Mouse (Mus musculus) CD4-positive naive resting alpha-beta T cell, adult 76 days (primary cell): Measurements from ENCODE around the gene Rrbp1. TPM values are rescaled to one million over a fixed set of nuclear protein-coding genes. Genes with fewer than 3 reads are reported as not detected.

Experiments used
- total RNA-seq: library from RNA; stranded (reverse); gene quantifications from one replicate; pipeline ENCODE4 v1.2.4, GENCODE M21; 2023

Rrbp1 gene
- 75.8 TPM for total RNA-seq

DNA sequence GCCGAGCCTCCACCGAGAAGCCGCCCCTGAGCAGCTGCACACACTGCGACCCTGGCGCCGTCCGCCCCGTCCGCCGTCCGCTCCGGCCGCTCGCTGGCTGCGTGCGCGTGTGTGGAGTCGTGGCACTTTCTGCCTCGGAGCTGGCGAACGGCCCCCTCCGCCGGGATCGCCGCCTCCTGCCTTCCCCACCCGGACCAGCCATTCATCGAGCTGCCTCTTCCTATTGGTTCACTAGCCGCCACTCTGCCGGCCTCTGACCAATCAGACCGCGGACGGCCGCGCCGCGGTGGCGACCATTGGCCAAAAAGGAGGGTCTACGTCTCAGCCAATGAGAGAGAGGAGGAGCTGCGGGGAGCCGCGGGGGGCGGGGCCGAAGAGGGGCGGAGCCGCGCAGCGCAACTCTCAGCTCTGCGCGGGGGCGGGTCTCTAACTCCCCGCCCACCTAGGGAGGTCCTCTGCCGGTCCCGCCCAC is at the start of gene Rrbp1:
Gene Rrbp1, minus strand, starts transcription at position 184 of the 472 bp plus-strand sequence.

DNA sequence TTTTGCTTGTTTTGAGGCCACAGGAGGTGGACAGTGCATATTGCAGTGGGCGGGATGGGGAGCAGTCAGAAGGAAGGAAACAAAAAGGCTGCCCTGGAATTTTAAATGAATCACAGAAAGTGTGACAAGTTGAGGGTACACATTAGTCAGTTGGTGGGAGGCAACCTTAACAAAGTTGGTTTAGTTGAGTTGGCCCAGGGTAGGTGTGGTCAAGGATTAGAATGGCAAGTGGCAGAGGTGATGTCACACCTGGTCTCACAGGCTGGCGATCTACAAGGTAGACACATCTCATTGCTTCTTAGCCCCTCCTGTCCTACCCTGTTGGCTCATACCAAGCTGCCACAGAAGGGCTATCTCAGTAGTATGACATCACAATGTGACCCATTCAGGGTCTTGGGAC is 21.6 kb upstream of the Rrbp1 start, which contains the start of gene Banf2:
Gene Banf2, plus strand, starts transcription at position 396 of the 400 bp plus-strand sequence.

DNA sequence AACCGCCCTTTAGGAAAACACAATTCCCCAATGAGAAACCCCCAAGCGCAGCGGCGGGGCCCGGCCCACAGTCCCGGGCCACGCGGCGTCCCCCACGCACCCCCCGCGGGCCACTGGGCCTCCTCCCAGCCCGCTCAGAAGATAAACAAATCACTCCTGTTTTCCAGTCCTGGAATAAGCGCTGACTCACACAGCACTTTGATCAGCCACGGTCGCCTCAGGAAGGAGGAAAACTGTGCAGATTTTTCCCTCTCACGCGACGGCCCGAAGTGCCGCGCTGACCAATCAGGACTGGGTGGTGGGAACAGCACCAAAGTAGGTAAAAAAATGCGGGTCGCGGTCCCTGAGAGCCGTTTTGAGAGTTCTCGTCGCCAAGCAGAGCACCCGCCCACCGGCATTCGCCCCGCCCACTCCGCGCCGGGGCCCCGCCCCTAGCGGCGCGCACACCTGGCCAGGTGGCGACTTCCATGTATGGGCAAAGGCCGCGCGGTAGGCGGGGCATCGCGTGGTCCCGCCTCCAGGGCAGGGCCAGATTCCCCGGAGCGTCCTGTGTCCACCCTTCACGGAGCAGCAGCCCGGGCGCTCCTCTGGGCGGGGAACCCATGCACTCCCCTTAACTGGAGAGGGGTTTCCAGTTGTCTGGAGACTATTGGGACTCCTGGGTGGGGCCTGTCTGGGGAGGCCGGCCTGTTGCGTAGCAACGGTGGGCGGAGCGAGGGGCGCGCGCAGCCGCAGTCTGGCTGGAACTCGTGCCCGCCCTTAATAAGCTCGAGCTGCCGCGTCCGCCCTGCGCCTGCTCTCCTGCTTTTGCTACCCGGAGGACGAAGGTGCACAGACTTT is 96.1 kb downstream of the Rrbp1 start, which contains the start of gene Dstn:
Gene Dstn, plus strand, starts transcription at position 561 of the 840 bp plus-strand sequence.

Other genes starting within 250 kb of the Rrbp1 start
- not detected for gene Bfsp1, start 148.1 kb downstream of the Rrbp1 start, total RNA-seq
- gene Dstn, start 95.9 kb downstream of the Rrbp1 start, total RNA-seq: 10.7 TPM
- gene Banf2, start 21.8 kb upstream of the Rrbp1 start, total RNA-seq: not detected